Mouse (Mus musculus) cerebellum, adult 2 months (tissue): Measurements from ENCODE around the gene Ros1.

Experiments
- CTCF ChIP-seq: fragments of 200-500 bp; IDR thresholded peaks from 2 replicates; pipeline ENCODE4 v1.5.1; 2011; ENCODE audit warnings: low read depth, mild to moderate bottlenecking, control low read depth, low read length, moderate library complexity, borderline replicate concordance; ENCODE audit not compliant: insufficient read depth
- POLR2A ChIP-seq: fragments of 200-500 bp; IDR thresholded peaks from 2 replicates; pipeline ENCODE4 v1.6.1; 2011; ENCODE audit warnings: low read length, control low read depth, borderline replicate concordance; ENCODE audit not compliant: insufficient read depth

DNA sequence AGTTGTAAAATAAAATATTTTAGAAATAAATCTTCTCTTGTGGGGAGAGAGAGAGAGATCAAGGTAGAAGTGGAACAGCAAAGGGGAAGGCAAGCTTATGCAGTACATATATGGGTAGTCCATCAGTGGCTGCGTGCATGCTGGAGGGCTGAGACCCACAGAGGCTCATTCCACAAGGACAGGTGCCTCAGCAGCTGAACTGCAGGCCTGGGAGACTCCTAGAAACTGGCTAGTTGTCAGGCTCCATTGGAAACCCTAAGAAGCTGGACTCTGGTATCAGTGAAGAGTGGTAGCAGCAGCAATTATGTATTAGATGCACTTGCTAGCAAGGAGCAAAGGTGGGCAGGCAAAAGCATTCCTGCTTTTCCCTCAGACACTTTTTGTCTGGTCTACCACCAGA, 155.7 kb downstream of the Ros1 start:
- TF ChIP-seq CTCF (no peak), POLR2A (no peak)
